Mouse (Mus musculus): Measurements from ENCODE around the gene Lnpep. TPM values are rescaled to one million over a fixed set of nuclear protein-coding genes. Genes with fewer than 3 reads are reported as not detected.

The Lnpep gene
- total and polyA plus RNA-seq, 3 experiments: 17.5 to 184 (median 139) TPM

- intact Hi-C loops (cut with DNase I): no loop called here
- Histone ChIP-seq H3K4me3 (no peak overlapping the region), H3K9ac (ENCODE audit: low read depth, low read length) (no peak overlapping the region)
These were observed 133.8 kb downstream of the Lnpep start for GRCm38 (mm10) chr17:17490820-17491621.

DNA sequence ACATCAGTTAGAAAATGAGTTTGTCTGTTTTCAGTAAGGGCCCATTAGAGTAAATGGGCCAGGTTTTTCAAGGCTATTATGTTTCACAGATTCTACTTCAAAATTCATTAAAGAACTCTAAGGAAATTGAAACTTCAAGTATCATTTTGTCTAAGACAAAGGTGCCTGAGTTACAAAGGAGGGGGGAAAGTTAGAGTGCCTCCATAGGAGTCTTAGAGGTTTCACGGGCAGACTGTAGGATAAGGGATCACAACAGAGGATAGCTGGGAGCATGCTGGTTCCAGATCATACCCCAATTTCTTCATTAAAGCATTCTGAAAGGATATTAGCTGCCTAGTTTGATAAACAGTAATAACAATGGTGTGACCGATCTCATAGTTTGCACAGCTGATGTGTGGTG, 139.1 kb downstream of the Lnpep start:
- no peak overlapping the region for H3K9ac ChIP-seq (ENCODE audit: low read depth, low read length)
- TF ChIP-seq EP300 (IDR thresholded peaks at IDR 0.05; ENCODE audit: insufficient read depth, low read depth, low read length): no peak
- no peak for TF ChIP-seq POLR2A (IDR thresholded peaks at IDR 0.05; ENCODE audit: insufficient read depth, low read depth, low read length)
- no peak for TF ChIP-seq CTCF (IDR thresholded peaks at IDR 0.05)
- no peak overlapping the region for H3K4me3 ChIP-seq
- 67% methylated on average over 2 of the region's 2 CpGs for WGBS
- H3K36me3 ChIP-seq (ENCODE audit: control insufficient read depth, insufficient read depth, low read length): no peaks in the 10 kb centered on the region
- DNase-seq: no peak
- no peaks in the 10 kb centered on the region for H3K4me1 ChIP-seq (ENCODE audit: control insufficient read depth, insufficient read depth, low read length)
- H3K27ac ChIP-seq: no peak overlapping the region
- no peaks in the 10 kb centered on the region for H3K27me3 ChIP-seq (ENCODE audit: control insufficient read depth, insufficient read depth, low read length)
- intact Hi-C loops (cut with DNase I): no loop called here
- H3K79me2 ChIP-seq (replicated peaks; ENCODE audit: control insufficient read depth, insufficient read depth, low read length): no peaks in the 10 kb centered on the region

More at GRCm38 (mm10) chr17:17490820-17491621, 133.8 kb downstream of the Lnpep start:
- TF ChIP-seq EP300 (IDR thresholded peaks at IDR 0.05; ENCODE audit: insufficient read depth, low read depth, low read length) (no peak), POLR2A (IDR thresholded peaks at IDR 0.05; ENCODE audit: insufficient read depth, low read depth, low read length) (no peak), CTCF (IDR thresholded peaks at IDR 0.05) (no peak)
- Histone ChIP-seq H3K27ac (no peak overlapping the region), H3K4me1 (ENCODE audit: control insufficient read depth, insufficient read depth, low read length) (no peaks in the 10 kb centered on the region), H3K36me3 (ENCODE audit: control insufficient read depth, insufficient read depth, low read length) (no peaks in the 10 kb centered on the region), H3K79me2 (replicated peaks; ENCODE audit: control insufficient read depth, insufficient read depth, low read length) (no peaks in the 10 kb centered on the region), H3K27me3 (ENCODE audit: control insufficient read depth, insufficient read depth, low read length) (no peaks in the 10 kb centered on the region)
- no peak for DNase-seq
- WGBS: 49% methylated on average over 14 of the region's 15 CpGs

Other genes with a start within 250 kb of the Lnpep start
- 1 to 10 TPM; 6.2 to 7.0 TPM for gene Lix1, start 222.4 kb downstream of the Lnpep start, total RNA-seq (2021)
- gene Lix1, start 222.4 kb downstream of the Lnpep start, polyA plus RNA-seq (2012; rRNA removed): 1.7 and 2.8 TPM in 2 replicates
- not detected for gene Vmn2r90, start 78.7 kb upstream of the Lnpep start, total RNA-seq (2021)
- gene Vmn2r90, start 78.7 kb upstream of the Lnpep start, polyA plus RNA-seq (2012; rRNA removed): not detected in 2 replicates
- 10 to 100 TPM in 1 of 2 experiments, 1 to 10 TPM in 1; 9.2 to 15.3 TPM for gene Spaca6, start 202.1 kb upstream of the Lnpep start, total RNA-seq (2021)
- gene Spaca6, start 202.1 kb upstream of the Lnpep start, polyA plus RNA-seq (2012; rRNA removed): 17.8 and 19.3 TPM in 2 replicates
- gene Has1, start 230.2 kb upstream of the Lnpep start, total RNA-seq (2021): under 1 TPM; 0.18 to 0.25 TPM
- 0.64 and 0.80 TPM in 2 replicates for gene Has1, start 230.2 kb upstream of the Lnpep start, polyA plus RNA-seq (2012; rRNA removed)